Mouse (Mus musculus): ENCODE measurements around the gene Pgr. TPM values are rescaled to one million over a fixed set of nuclear protein-coding genes. Genes with fewer than 3 reads are reported as not detected.

Pgr gene
- not detected in 2 replicates for polyA plus RNA-seq (2012; ENCODE audit: low replicate concordance)

DNA sequence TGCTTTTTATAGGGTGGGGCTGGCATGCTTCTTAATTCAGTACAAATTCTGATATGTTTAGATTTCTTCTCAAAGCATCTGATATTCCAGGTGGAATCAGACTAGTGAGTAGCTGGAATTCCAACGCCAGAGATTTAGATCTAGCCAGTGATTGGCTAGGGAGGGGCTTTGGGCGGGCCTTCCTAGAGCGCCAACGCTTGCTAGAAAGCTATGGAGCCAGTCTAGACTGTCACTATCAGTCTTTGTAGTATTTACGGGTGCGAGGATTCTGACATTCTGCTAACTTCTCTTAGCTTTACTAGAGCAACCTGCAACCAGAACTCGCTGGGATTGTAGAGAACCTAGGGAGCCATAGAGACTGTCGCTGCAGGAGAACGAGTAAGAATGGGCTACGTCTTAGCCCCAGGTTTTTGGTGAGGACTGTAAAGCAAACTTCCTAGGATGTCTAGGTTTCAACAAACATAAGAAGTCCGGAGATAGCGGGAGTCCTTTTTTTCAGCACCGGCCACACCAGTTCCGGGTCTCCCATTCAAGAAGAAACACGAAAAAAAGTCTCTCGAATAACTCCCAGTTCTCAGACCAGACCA lies at the start of gene Pgr:
Gene Pgr, plus strand, starts transcription at position 218 of the 587 bp plus-strand sequence.

GRCm38 (mm10) chr9:8971491-8971890 lies 71.9 kb downstream of the Pgr start, which contains the start of gene Gm16485:
TSS of gene Gm16485 (plus strand) at chr9:8971791.

Other genes starting within 250 kb of the Pgr start
- gene Gm16485, start 72.0 kb downstream of the Pgr start, polyA plus RNA-seq (2012; ENCODE audit: low replicate concordance) = not detected in 2 replicates

Data from leukemia stem cell, adult 10-12 weeks (primary cell).